Mouse (Mus musculus): ENCODE measurements around the gene Abhd16a. TPM values are rescaled to one million over a fixed set of nuclear protein-coding genes. Genes with fewer than 3 reads are reported as not detected.

Gene Abhd16a
- polyA plus RNA-seq, 1 experiment from 2014 or later: 83.3 TPM

- no peak overlapping the region for H3K27ac ChIP-seq (ENCODE audit: low read length)
- peaks cover 9% of the 10 kb centered on the region for H3K4me1 ChIP-seq (ENCODE audit: control insufficient read depth, insufficient read depth, low read length)
- H3K36me3 ChIP-seq (ENCODE audit: control insufficient read depth, insufficient read depth): peaks cover 34% of the 10 kb centered on the region
- no peak overlapping the region for H3K4me2 ChIP-seq (ENCODE audit: low read depth, low read length)
- H3K27me3 ChIP-seq (ENCODE audit: control insufficient read depth, insufficient read depth, low read length): no peaks in the 10 kb centered on the region
- H3K9ac ChIP-seq (ENCODE audit: low read length): no peak overlapping the region
- no peak for ATAC-seq (replicated peaks; ENCODE audit: extremely low read depth, insufficient read depth, low FRiP score)
- H3K4me3 ChIP-seq (ENCODE audit: low read length): no peak overlapping the region
- 74% methylated on average over 15 of the region's 15 CpGs for WGBS
- H3K9me3 ChIP-seq (replicated peaks; ENCODE audit: control insufficient read depth, low read length): no peaks in the 10 kb centered on the region
These were observed 5.7 kb downstream of the Abhd16a start for GRCm38 (mm10) chr17:35094475-35095365.

DNA sequence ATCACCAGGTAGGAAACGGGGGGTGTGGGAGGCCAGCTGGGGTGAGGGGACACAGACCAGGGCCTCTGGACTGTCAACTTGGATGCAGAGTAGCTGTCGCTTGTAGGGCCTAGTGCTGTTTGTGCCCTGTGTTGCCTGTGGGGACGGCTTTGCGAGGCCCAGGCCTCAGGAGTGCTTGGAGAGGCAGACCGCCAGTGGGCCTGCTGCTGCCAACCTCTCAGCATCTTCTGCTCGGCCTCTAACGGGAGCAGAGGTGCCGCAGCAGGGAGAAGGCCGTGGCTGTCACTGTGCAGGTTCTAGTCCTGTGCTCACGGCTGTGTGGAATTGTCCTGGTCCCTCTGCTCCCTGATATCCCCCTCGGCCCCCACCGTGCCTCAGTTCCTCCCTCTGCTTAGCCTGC is 7.5 kb downstream of the Abhd16a start:
- H3K27me3 ChIP-seq (ENCODE audit: control insufficient read depth, insufficient read depth, low read length): no peaks in the 10 kb centered on the region
- H3K9ac ChIP-seq (ENCODE audit: low read length): no peak overlapping the region; the same call in 1 of the 2 replicates
- no peaks in the 10 kb centered on the region for H3K4me1 ChIP-seq (ENCODE audit: control insufficient read depth, insufficient read depth, low read length)
- H3K27ac ChIP-seq (ENCODE audit: low read length): no peak overlapping the region
- H3K9me3 ChIP-seq (replicated peaks; ENCODE audit: control insufficient read depth, low read length): no peaks in the 10 kb centered on the region
- H3K4me2 ChIP-seq (ENCODE audit: low read depth, low read length): no peak overlapping the region
- peaks cover 45% of the 10 kb centered on the region for H3K36me3 ChIP-seq (ENCODE audit: control insufficient read depth, insufficient read depth)
- WGBS: 89% methylated on average over 12 of the region's 12 CpGs
- no peak for ATAC-seq (replicated peaks; ENCODE audit: extremely low read depth, insufficient read depth, low FRiP score)
- H3K4me3 ChIP-seq (ENCODE audit: low read length): no peak overlapping the region

DNA sequence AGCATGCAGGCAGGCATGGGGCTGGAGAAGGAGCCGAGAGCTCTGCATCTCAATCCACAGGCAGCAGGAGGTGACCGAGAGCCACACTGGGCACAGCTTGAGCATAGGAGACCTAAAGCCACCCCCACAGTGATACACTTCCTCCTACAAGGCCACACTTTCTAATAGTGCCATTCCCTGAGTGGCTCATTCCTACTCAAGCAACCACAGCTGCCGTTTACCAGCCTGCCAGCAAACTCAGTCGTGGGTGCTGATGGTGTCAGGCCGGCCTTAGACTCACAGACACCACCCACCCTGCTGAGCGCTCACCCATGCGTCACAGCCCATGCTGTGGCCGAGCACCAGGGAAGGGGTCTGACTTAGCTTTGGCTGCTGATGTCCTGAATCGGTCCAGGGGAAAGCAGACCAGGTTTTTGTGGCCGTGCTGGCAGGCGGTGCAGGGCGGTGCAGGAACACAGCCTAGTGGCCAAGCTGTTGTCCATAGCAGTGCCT is 8.1 kb downstream of the Abhd16a start:
- Histone ChIP-seq H3K36me3 (ENCODE audit: control insufficient read depth, insufficient read depth) (peaks cover 47% of the 10 kb centered on the region), H3K27me3 (ENCODE audit: control insufficient read depth, insufficient read depth, low read length) (no peaks in the 10 kb centered on the region), H3K4me3 (ENCODE audit: low read length) (no peak overlapping the region), H3K9ac (ENCODE audit: low read length) (no peak overlapping the region), H3K27ac (ENCODE audit: low read length) (no peak overlapping the region), H3K9me3 (replicated peaks; ENCODE audit: control insufficient read depth, low read length) (no peaks in the 10 kb centered on the region), H3K4me1 (ENCODE audit: control insufficient read depth, insufficient read depth, low read length) (no peaks in the 10 kb centered on the region), H3K4me2 (ENCODE audit: low read depth, low read length) (no peak overlapping the region)
- ATAC-seq (replicated peaks; ENCODE audit: extremely low read depth, insufficient read depth, low FRiP score): no peak
- 89% methylated on average over 12 of the region's 12 CpGs for WGBS

GRCm38 (mm10) chr17:35100196-35100765 is 11.2 kb downstream of the Abhd16a start:
- no peaks in the 10 kb centered on the region for H3K9me3 ChIP-seq (replicated peaks; ENCODE audit: control insufficient read depth, low read length)
- H3K27me3 ChIP-seq (ENCODE audit: control insufficient read depth, insufficient read depth, low read length): no peaks in the 10 kb centered on the region
- no peak overlapping the region for H3K4me2 ChIP-seq (ENCODE audit: low read depth, low read length)
- H3K36me3 ChIP-seq (ENCODE audit: control insufficient read depth, insufficient read depth): peaks cover 39% of the 10 kb centered on the region
- no peak for ATAC-seq (replicated peaks; ENCODE audit: extremely low read depth, insufficient read depth, low FRiP score)
- no peak overlapping the region for H3K27ac ChIP-seq (ENCODE audit: low read length)
- no peak overlapping the region for H3K9ac ChIP-seq (ENCODE audit: low read length)
- WGBS: 57% methylated on average over 10 of the region's 10 CpGs
- H3K4me1 ChIP-seq (ENCODE audit: control insufficient read depth, insufficient read depth, low read length): peaks cover 2% of the 10 kb centered on the region; the same call in 1 of the 2 replicates
- no peak overlapping the region for H3K4me3 ChIP-seq (ENCODE audit: low read length)

DNA sequence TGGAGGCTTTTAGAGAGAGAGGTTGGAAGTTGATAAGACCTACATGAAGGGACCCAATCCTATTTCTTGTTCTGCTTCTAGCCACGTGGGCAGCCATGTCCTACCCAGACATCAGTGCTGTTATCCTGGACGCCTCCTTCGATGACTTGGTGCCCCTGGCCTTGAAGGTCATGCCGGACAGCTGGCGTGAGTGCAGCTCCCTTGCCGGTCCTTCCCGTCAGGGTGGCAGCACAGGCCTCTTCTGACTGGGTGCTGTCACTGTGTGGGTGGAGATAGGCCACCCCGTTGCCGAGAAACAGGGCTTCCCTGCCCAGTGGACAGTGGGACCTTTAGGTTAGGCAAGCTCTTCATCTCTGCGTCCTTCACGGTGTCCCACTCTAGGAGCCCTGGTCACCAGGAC is 12.1 kb downstream of the Abhd16a start:
- peaks cover 4% of the 10 kb centered on the region; the same call in 1 of the 2 replicates for H3K4me1 ChIP-seq (ENCODE audit: control insufficient read depth, insufficient read depth, low read length)
- no peaks in the 10 kb centered on the region for H3K9me3 ChIP-seq (replicated peaks; ENCODE audit: control insufficient read depth, low read length)
- no peak overlapping the region for H3K4me3 ChIP-seq (ENCODE audit: low read length)
- no peak overlapping the region for H3K27ac ChIP-seq (ENCODE audit: low read length)
- no peak overlapping the region for H3K4me2 ChIP-seq (ENCODE audit: low read depth, low read length)
- no peaks in the 10 kb centered on the region for H3K27me3 ChIP-seq (ENCODE audit: control insufficient read depth, insufficient read depth, low read length)
- peaks cover 39% of the 10 kb centered on the region for H3K36me3 ChIP-seq (ENCODE audit: control insufficient read depth, insufficient read depth)
- 83% methylated on average over 11 of the region's 11 CpGs for WGBS
- H3K9ac ChIP-seq (ENCODE audit: low read length): no peak overlapping the region
- no peak for ATAC-seq (replicated peaks; ENCODE audit: extremely low read depth, insufficient read depth, low FRiP score)

DNA sequence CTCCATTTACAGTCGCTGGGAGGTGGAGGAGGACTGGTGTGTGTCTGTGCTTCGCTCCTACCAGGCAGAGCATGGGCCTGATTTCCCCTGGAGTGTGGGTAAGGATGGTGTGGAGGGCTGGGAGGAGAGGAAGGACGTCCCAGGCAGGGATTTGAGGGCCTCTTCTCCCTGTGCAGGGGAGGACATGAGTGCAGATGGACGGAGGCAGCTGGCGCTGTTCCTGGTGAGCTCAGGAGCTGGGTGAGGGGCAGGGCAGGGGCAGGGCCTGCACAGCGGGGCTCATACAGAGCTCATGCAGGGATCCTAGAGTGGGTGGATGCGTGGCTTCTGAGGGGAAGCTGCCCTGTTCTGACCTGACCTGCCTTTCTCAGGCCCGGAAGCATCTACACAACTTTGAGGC is 13.2 kb downstream of the Abhd16a start:
- 54% methylated on average over 8 of the region's 8 CpGs for WGBS
- no peak overlapping the region for H3K4me3 ChIP-seq (ENCODE audit: low read length)
- no peak overlapping the region for H3K9ac ChIP-seq (ENCODE audit: low read length)
- no peaks in the 10 kb centered on the region for H3K27me3 ChIP-seq (ENCODE audit: control insufficient read depth, insufficient read depth, low read length)
- no peaks in the 10 kb centered on the region for H3K9me3 ChIP-seq (replicated peaks; ENCODE audit: control insufficient read depth, low read length)
- ATAC-seq (replicated peaks; ENCODE audit: extremely low read depth, insufficient read depth, low FRiP score): no peak
- H3K36me3 ChIP-seq (ENCODE audit: control insufficient read depth, insufficient read depth): peaks cover 32% of the 10 kb centered on the region
- peaks cover 6% of the 10 kb centered on the region; the same call in 1 of the 2 replicates for H3K4me1 ChIP-seq (ENCODE audit: control insufficient read depth, insufficient read depth, low read length)
- H3K27ac ChIP-seq (ENCODE audit: low read length): no peak overlapping the region
- no peak overlapping the region for H3K4me2 ChIP-seq (ENCODE audit: low read depth, low read length)

DNA sequence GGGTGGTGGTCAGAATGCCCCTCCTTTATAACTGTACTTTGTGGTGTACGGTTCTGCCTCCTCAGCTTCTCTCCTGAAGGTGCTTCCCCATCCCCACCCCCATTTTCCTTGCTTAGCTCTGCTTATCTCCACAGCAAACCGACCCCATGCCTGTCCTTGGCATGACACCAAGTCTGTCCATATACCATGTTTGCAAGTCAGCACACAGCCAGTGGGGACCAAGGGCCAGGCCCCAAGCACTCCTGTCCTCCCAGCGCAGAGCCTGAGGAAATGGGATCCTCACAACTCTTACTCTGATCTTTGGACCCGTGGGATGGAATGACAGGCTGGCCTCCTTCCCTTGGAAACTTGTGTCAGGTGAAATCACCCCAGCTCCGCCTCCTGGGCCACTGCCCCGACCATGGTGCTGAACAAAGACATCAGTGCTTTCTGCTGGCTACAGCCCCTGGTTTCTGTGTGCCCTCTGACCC is 14.2 kb downstream of the Abhd16a start:
- H3K4me1 ChIP-seq (ENCODE audit: control insufficient read depth, insufficient read depth, low read length): peaks cover 6% of the 10 kb centered on the region; the same call in 1 of the 2 replicates
- no peak overlapping the region for H3K9ac ChIP-seq (ENCODE audit: low read length)
- no peak for ATAC-seq (replicated peaks; ENCODE audit: extremely low read depth, insufficient read depth, low FRiP score)
- no peak overlapping the region for H3K27ac ChIP-seq (ENCODE audit: low read length)
- no peaks in the 10 kb centered on the region for H3K9me3 ChIP-seq (replicated peaks; ENCODE audit: control insufficient read depth, low read length)
- WGBS: 46% methylated on average over 6 of the region's 6 CpGs
- H3K27me3 ChIP-seq (ENCODE audit: control insufficient read depth, insufficient read depth, low read length): no peaks in the 10 kb centered on the region
- H3K4me2 ChIP-seq (ENCODE audit: low read depth, low read length): no peak overlapping the region
- no peak overlapping the region for H3K4me3 ChIP-seq (ENCODE audit: low read length)
- H3K36me3 ChIP-seq (ENCODE audit: control insufficient read depth, insufficient read depth): peaks cover 28% of the 10 kb centered on the region

DNA sequence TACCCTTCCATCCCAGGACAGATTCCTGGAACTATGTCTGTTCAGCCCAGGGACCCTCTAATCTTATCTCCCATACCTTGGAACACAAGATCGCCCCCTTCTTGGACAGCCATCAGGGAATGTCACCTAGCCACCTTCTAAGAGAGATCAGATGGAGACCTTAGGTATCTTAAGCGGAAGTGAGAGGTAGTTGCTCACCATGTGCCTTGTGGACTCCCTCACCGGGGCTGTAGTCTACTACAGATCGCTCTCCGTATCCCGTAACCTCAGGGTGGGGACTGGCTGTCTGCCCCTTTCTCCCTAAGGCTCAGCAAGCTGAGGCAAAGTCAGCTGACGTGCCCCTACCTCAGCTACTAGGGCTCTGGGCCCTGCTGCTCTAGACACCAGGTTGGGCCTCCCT is 15.0 kb downstream of the Abhd16a start:
- Histone ChIP-seq H3K4me1 (ENCODE audit: control insufficient read depth, insufficient read depth, low read length) (peaks cover 6% of the 10 kb centered on the region; the same call in 1 of the 2 replicates), H3K9ac (ENCODE audit: low read length) (no peak overlapping the region), H3K27me3 (ENCODE audit: control insufficient read depth, insufficient read depth, low read length) (no peaks in the 10 kb centered on the region), H3K36me3 (ENCODE audit: control insufficient read depth, insufficient read depth) (peaks cover 22% of the 10 kb centered on the region), H3K9me3 (replicated peaks; ENCODE audit: control insufficient read depth, low read length) (no peaks in the 10 kb centered on the region), H3K27ac (ENCODE audit: low read length) (no peak overlapping the region), H3K4me2 (ENCODE audit: low read depth, low read length) (no peak overlapping the region), H3K4me3 (ENCODE audit: low read length) (no peak overlapping the region)
- ATAC-seq (replicated peaks; ENCODE audit: extremely low read depth, insufficient read depth, low FRiP score): no peak
- WGBS: 83% methylated on average over 7 of the region's 7 CpGs

DNA sequence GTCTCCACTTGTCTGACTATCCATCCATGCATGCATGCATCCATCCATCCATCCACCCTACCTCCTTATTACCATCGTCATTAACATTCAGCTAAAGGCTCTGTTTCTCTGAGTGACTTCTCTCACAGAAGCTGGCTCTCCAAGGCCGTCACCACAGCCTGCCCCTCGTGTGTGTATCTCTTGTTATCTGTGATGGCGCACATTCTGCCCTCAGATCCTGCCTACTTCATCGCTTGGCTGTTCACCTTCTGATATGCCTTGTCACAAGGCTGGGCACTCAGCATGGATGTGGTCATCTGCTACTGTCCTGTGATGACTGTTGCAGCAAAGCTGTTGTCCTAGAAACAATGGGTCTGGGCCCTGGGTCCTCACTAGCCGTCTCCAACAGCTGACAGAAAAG is 15.7 kb downstream of the Abhd16a start:
- H3K27me3 ChIP-seq (ENCODE audit: control insufficient read depth, insufficient read depth, low read length): no peaks in the 10 kb centered on the region
- H3K9ac ChIP-seq (ENCODE audit: low read length): no peak overlapping the region
- H3K4me1 ChIP-seq (ENCODE audit: control insufficient read depth, insufficient read depth, low read length): peaks cover 6% of the 10 kb centered on the region; the same call in 1 of the 2 replicates
- WGBS: 54% methylated on average over 6 of the region's 6 CpGs
- no peak for ATAC-seq (replicated peaks; ENCODE audit: extremely low read depth, insufficient read depth, low FRiP score)
- no peak overlapping the region for H3K4me3 ChIP-seq (ENCODE audit: low read length)
- peaks cover 18% of the 10 kb centered on the region for H3K36me3 ChIP-seq (ENCODE audit: control insufficient read depth, insufficient read depth)
- H3K4me2 ChIP-seq (ENCODE audit: low read depth, low read length): no peak overlapping the region
- H3K27ac ChIP-seq (ENCODE audit: low read length): no peak overlapping the region
- no peaks in the 10 kb centered on the region for H3K9me3 ChIP-seq (replicated peaks; ENCODE audit: control insufficient read depth, low read length)
